Mouse (Mus musculus): ENCODE results near the gene Cdc25b. TPM values are rescaled to one million over a fixed set of nuclear protein-coding genes. Genes with fewer than 3 reads are reported as not detected.

Gene Cdc25b
- polyA plus RNA-seq (2014; fragmentation: Nextera tagmentation; extraction: Ambion mirVana), result 58.0 and 63.4 TPM in 2 replicates

GRCm38 (mm10) chr2:131186771-131187601 is at the start of gene Cdc25b, which contains the start of gene Spef1:
Gene Cdc25b, plus strand, starts transcription at chr2:131186949.
Gene Spef1, minus strand, starts transcription at chr2:131187282.
- peak; percentile 92 for ATAC-seq (ENCODE audit: insufficient number of reproducible peaks, insufficient read depth, low FRiP score, low read depth)
- Histone ChIP-seq H3K4me2 (replicated peaks; ENCODE audit: low read depth, low read length) (peak within 1 kb of the TSS; percentile 78), H3K27ac (ENCODE audit: low read length) (peak within 1 kb of the TSS; percentile 62), H3K9ac (replicated peaks; ENCODE audit: low read depth, low read length) (peak within 1 kb of the TSS; percentile 75), H3K36me3 (ENCODE audit: control insufficient read depth, insufficient read depth, low read length) (peaks cover 7% of the 10 kb centered on the region; the same call in 1 of the 2 replicates), H3K4me1 (ENCODE audit: control insufficient read depth, insufficient read depth, low read length) (peaks cover 33% of the 10 kb centered on the region), H3K4me3 (ENCODE audit: low read depth, low read length) (peak within 1 kb of the TSS; percentile 54), H3K9me3 (ENCODE audit: control insufficient read depth, low read depth, low read length) (no peaks in the 10 kb centered on the region), H3K27me3 (ENCODE audit: control insufficient read depth, insufficient read depth, low read length) (no peaks in the 10 kb centered on the region)
- 1% methylated on average over 43 of the region's 43 CpGs for WGBS

- no peaks in the 10 kb centered on the region for H3K27me3 ChIP-seq (ENCODE audit: control insufficient read depth, insufficient read depth, low read length)
- H3K4me3 ChIP-seq (ENCODE audit: low read depth, low read length), result no peak overlapping the region
- WGBS, result 73% methylated on average over 4 of the region's 4 CpGs
- no peak overlapping the region for H3K4me2 ChIP-seq (replicated peaks; ENCODE audit: low read depth, low read length)
- H3K27ac ChIP-seq (ENCODE audit: low read length), result no peak overlapping the region
- no peak overlapping the region for H3K9ac ChIP-seq (replicated peaks; ENCODE audit: low read depth, low read length)
- ATAC-seq (ENCODE audit: insufficient number of reproducible peaks, insufficient read depth, low FRiP score, low read depth), result no peak
- no peaks in the 10 kb centered on the region for H3K4me1 ChIP-seq (ENCODE audit: control insufficient read depth, insufficient read depth, low read length)
- H3K36me3 ChIP-seq (ENCODE audit: control insufficient read depth, insufficient read depth, low read length), result peaks cover 50% of the 10 kb centered on the region
- no peaks in the 10 kb centered on the region for H3K9me3 ChIP-seq (ENCODE audit: control insufficient read depth, low read depth, low read length)
Observed at GRCm38 (mm10) chr2:131138296-131138695, 48.5 kb upstream of the Cdc25b start.

- Histone ChIP-seq H3K9ac (replicated peaks; ENCODE audit: low read depth, low read length) (no peak overlapping the region), H3K9me3 (ENCODE audit: control insufficient read depth, low read depth, low read length) (no peaks in the 10 kb centered on the region), H3K27ac (ENCODE audit: low read length) (no peak overlapping the region), H3K4me3 (ENCODE audit: low read depth, low read length) (no peak overlapping the region), H3K36me3 (ENCODE audit: control insufficient read depth, insufficient read depth, low read length) (peaks cover 53% of the 10 kb centered on the region), H3K27me3 (ENCODE audit: control insufficient read depth, insufficient read depth, low read length) (no peaks in the 10 kb centered on the region), H3K4me2 (replicated peaks; ENCODE audit: low read depth, low read length) (no peak overlapping the region), H3K4me1 (ENCODE audit: control insufficient read depth, insufficient read depth, low read length) (no peaks in the 10 kb centered on the region)
- WGBS, result 88% methylated on average over 7 of the region's 7 CpGs
- ATAC-seq (ENCODE audit: insufficient number of reproducible peaks, insufficient read depth, low FRiP score, low read depth), result no peak
Observed at GRCm38 (mm10) chr2:131138760-131139159, 48.0 kb upstream of the Cdc25b start.

GRCm38 (mm10) chr2:131139287-131139686 is 47.5 kb upstream of the Cdc25b start:
- Histone ChIP-seq H3K9me3 (ENCODE audit: control insufficient read depth, low read depth, low read length) (no peaks in the 10 kb centered on the region), H3K4me3 (ENCODE audit: low read depth, low read length) (no peak overlapping the region), H3K36me3 (ENCODE audit: control insufficient read depth, insufficient read depth, low read length) (peaks cover 53% of the 10 kb centered on the region), H3K9ac (replicated peaks; ENCODE audit: low read depth, low read length) (no peak overlapping the region), H3K27ac (ENCODE audit: low read length) (no peak overlapping the region), H3K27me3 (ENCODE audit: control insufficient read depth, insufficient read depth, low read length) (no peaks in the 10 kb centered on the region), H3K4me1 (ENCODE audit: control insufficient read depth, insufficient read depth, low read length) (no peaks in the 10 kb centered on the region), H3K4me2 (replicated peaks; ENCODE audit: low read depth, low read length) (no peak overlapping the region)
- ATAC-seq (ENCODE audit: insufficient number of reproducible peaks, insufficient read depth, low FRiP score, low read depth), result no peak
- 83% methylated on average over 5 of the region's 5 CpGs for WGBS

GRCm38 (mm10) chr2:131139886-131140532 is 46.7 kb upstream of the Cdc25b start:
- Histone ChIP-seq H3K36me3 (ENCODE audit: control insufficient read depth, insufficient read depth, low read length) (peaks cover 53% of the 10 kb centered on the region), H3K27me3 (ENCODE audit: control insufficient read depth, insufficient read depth, low read length) (no peaks in the 10 kb centered on the region), H3K27ac (ENCODE audit: low read length) (peak overlapping the region; percentile 23; the same call in 1 of the 2 replicates), H3K4me1 (ENCODE audit: control insufficient read depth, insufficient read depth, low read length) (no peaks in the 10 kb centered on the region), H3K4me3 (ENCODE audit: low read depth, low read length) (no peak overlapping the region), H3K9ac (replicated peaks; ENCODE audit: low read depth, low read length) (no peak overlapping the region), H3K4me2 (replicated peaks; ENCODE audit: low read depth, low read length) (no peak overlapping the region), H3K9me3 (ENCODE audit: control insufficient read depth, low read depth, low read length) (no peaks in the 10 kb centered on the region)
- WGBS, result 35% methylated on average over 5 of the region's 5 CpGs
- ATAC-seq (ENCODE audit: insufficient number of reproducible peaks, insufficient read depth, low FRiP score, low read depth), result no peak

GRCm38 (mm10) chr2:131140533-131140905 is 46.2 kb upstream of the Cdc25b start:
- H3K9ac ChIP-seq (replicated peaks; ENCODE audit: low read depth, low read length), result no peak overlapping the region
- ATAC-seq (ENCODE audit: insufficient number of reproducible peaks, insufficient read depth, low FRiP score, low read depth), result no peak
- 0 out of 2 replicates have a peak overlapping the region, but pooled peaks have one; percentile 61 for H3K27ac ChIP-seq (ENCODE audit: low read length)
- 63% methylated on average over 5 of the region's 5 CpGs for WGBS
- H3K4me2 ChIP-seq (replicated peaks; ENCODE audit: low read depth, low read length), result no peak overlapping the region
- H3K27me3 ChIP-seq (ENCODE audit: control insufficient read depth, insufficient read depth, low read length), result no peaks in the 10 kb centered on the region
- H3K4me1 ChIP-seq (ENCODE audit: control insufficient read depth, insufficient read depth, low read length), result no peaks in the 10 kb centered on the region
- H3K36me3 ChIP-seq (ENCODE audit: control insufficient read depth, insufficient read depth, low read length), result peaks cover 48% of the 10 kb centered on the region
- no peaks in the 10 kb centered on the region for H3K9me3 ChIP-seq (ENCODE audit: control insufficient read depth, low read depth, low read length)
- H3K4me3 ChIP-seq (ENCODE audit: low read depth, low read length), result no peak overlapping the region

GRCm38 (mm10) chr2:131141336-131141986 is 45.3 kb upstream of the Cdc25b start:
- no peaks in the 10 kb centered on the region for H3K4me1 ChIP-seq (ENCODE audit: control insufficient read depth, insufficient read depth, low read length)
- H3K27ac ChIP-seq (ENCODE audit: low read length), result no peak overlapping the region
- H3K9ac ChIP-seq (replicated peaks; ENCODE audit: low read depth, low read length), result no peak overlapping the region
- peaks cover 49% of the 10 kb centered on the region for H3K36me3 ChIP-seq (ENCODE audit: control insufficient read depth, insufficient read depth, low read length)
- ATAC-seq (ENCODE audit: insufficient number of reproducible peaks, insufficient read depth, low FRiP score, low read depth), result no peak
- H3K4me2 ChIP-seq (replicated peaks; ENCODE audit: low read depth, low read length), result no peak overlapping the region
- H3K27me3 ChIP-seq (ENCODE audit: control insufficient read depth, insufficient read depth, low read length), result no peaks in the 10 kb centered on the region
- H3K4me3 ChIP-seq (ENCODE audit: low read depth, low read length), result no peak overlapping the region
- WGBS, result 83% methylated on average over 8 of the region's 8 CpGs
- H3K9me3 ChIP-seq (ENCODE audit: control insufficient read depth, low read depth, low read length), result no peaks in the 10 kb centered on the region

- H3K27ac ChIP-seq (ENCODE audit: low read length), result no peak overlapping the region
- H3K27me3 ChIP-seq (ENCODE audit: control insufficient read depth, insufficient read depth, low read length), result no peaks in the 10 kb centered on the region
- H3K9me3 ChIP-seq (ENCODE audit: control insufficient read depth, low read depth, low read length), result no peaks in the 10 kb centered on the region
- no peak overlapping the region for H3K9ac ChIP-seq (replicated peaks; ENCODE audit: low read depth, low read length)
- peaks cover 49% of the 10 kb centered on the region for H3K36me3 ChIP-seq (ENCODE audit: control insufficient read depth, insufficient read depth, low read length)
- 0 out of 2 replicates have a peak, but pooled peaks have one; percentile 20 for ATAC-seq (ENCODE audit: insufficient number of reproducible peaks, insufficient read depth, low FRiP score, low read depth)
- H3K4me1 ChIP-seq (ENCODE audit: control insufficient read depth, insufficient read depth, low read length), result no peaks in the 10 kb centered on the region
- no peak overlapping the region for H3K4me3 ChIP-seq (ENCODE audit: low read depth, low read length)
- H3K4me2 ChIP-seq (replicated peaks; ENCODE audit: low read depth, low read length), result 0 out of 2 replicates have a peak overlapping the region, but pooled peaks have one; percentile 12
- 30% methylated on average over 18 of the region's 18 CpGs for WGBS
Observed at GRCm38 (mm10) chr2:131142592-131142991, 44.2 kb upstream of the Cdc25b start.
